Comparison of ENCODE assay signal across 8 mouse cellular contexts in genomic region chr2:142902905-142903895, GRCm38 (mm10). TPM values are rescaled to one million over a fixed set of nuclear protein-coding genes. Genes with fewer than 3 reads are reported as not detected.
DNase-seq lines count a peak whose midpoint lies in the region; ATAC-seq and TF ChIP-seq lines count a peak whose summit lies in the region.

No protein-coding gene starts in this region.

- no peak overlapping the region for H3K9ac ChIP-seq in lung, postnatal 0 days (replicated peaks; ENCODE audit: low read depth)

- H3K9me3 ChIP-seq in hindbrain, embryonic 10.5 days: no peaks in the 10 kb centered on the region
- no peaks in the 10 kb centered on the region for H3K9me3 ChIP-seq in lung, postnatal 0 days (ENCODE audit: low read length)

- 0 out of 2 replicates have a peak, but pooled peaks have one; percentile 7 for TF ChIP-seq EP300 in lung, postnatal 0 days (IDR thresholded peaks at IDR 0.05)

- 9% methylated on average over 34 of the region's 34 CpGs for WGBS in hindbrain, embryonic 10.5 days
- 4% methylated on average over 34 of the region's 34 CpGs for WGBS in lung, postnatal 0 days

- H3K4me3 ChIP-seq in hindbrain, embryonic 10.5 days: peak overlapping the region; percentile 52
- H3K4me3 ChIP-seq in lung, postnatal 0 days (ENCODE audit: low read depth, low read length): peak overlapping the region; percentile 43

- ATAC-seq in frontal cortex, adult (ENCODE audit: low TSS enrichment): peak; percentile 94
- ATAC-seq in lung, postnatal 0 days: peak; percentile 95

- H3K36me3 ChIP-seq in hindbrain, embryonic 10.5 days: no peaks in the 10 kb centered on the region
- H3K36me3 ChIP-seq in lung, postnatal 0 days (ENCODE audit: insufficient read depth, low read length): no peaks in the 10 kb centered on the region

- peak overlapping the region; percentile 84 for H3K27ac ChIP-seq in hindbrain, embryonic 10.5 days
- H3K27ac ChIP-seq in lung, postnatal 0 days (ENCODE audit: low read length): peak overlapping the region; percentile 66

- no peaks in the 10 kb centered on the region for H3K27me3 ChIP-seq in hindbrain, embryonic 10.5 days (ENCODE audit: insufficient read depth, poor library complexity, severe bottlenecking)
- no peaks in the 10 kb centered on the region for H3K27me3 ChIP-seq in lung, postnatal 0 days (replicated peaks; ENCODE audit: insufficient read depth, low read length)

- H3K4me1 ChIP-seq in hindbrain, embryonic 10.5 days (replicated peaks): peaks cover 28% of the 10 kb centered on the region
- peaks cover 7% of the 10 kb centered on the region; the same call in 1 of the 2 replicates for H3K4me1 ChIP-seq in lung, postnatal 0 days (ENCODE audit: insufficient read depth, low read depth, low read length)

- DNase-seq in MEL-GATA-1-ER (ENCODE audit: extremely low read depth, low read depth): peak; percentile 92
- peak; percentile 93 for DNase-seq in cerebellum, adult 9-10 months
- peak; percentile 93 for DNase-seq in hindbrain, embryonic 10.5 days (ENCODE audit: low spot score)
- DNase-seq in layer of hippocampus, adult 9-11 months: peak; percentile 95
- DNase-seq in lung, postnatal 0 days (ENCODE audit: low spot score): peak; percentile 98
- DNase-seq in ovary, postnatal 14 days (ENCODE audit: low spot score): peak; percentile 91
- DNase-seq in thymus, postnatal 14 days: peak; percentile 97

- TF ChIP-seq CTCF in lung, postnatal 0 days (IDR thresholded peaks at IDR 0.05): no peak

- H3K4me2 ChIP-seq in lung, postnatal 0 days (replicated peaks; ENCODE audit: low read depth, low read length): peak overlapping the region; percentile 74

RNA-seq across cellular contexts. Expression of gene Kif16b, which starts 1.9 kb away (rescaled TPM):
- 4.2 and 6.8 TPM in 2 replicates for polyA plus RNA-seq in hindbrain, embryonic 10.5 days (2016; fragmentation: Nextera tagmentation; extraction: Ambion mirVana)
- 6.4 and 8.5 TPM in 2 replicates for polyA plus RNA-seq in lung, postnatal 0 days (2015; fragmentation: Nextera tagmentation; extraction: Ambion mirVana)

Comparison
In these comparisons a context has a peak if more than half of its experiments do, and no peak if none do; other contexts are left out.
1. Peak in every context shown above with its lines: DNase-seq, ATAC-seq, H3K4me3 ChIP-seq and H3K27ac ChIP-seq.